Mouse (Mus musculus): Measurements from ENCODE around the gene Haus5.
A peak's percentile ranks its signal among the peaks of the same experiment; 100 is the strongest.

Haus5 gene

GRCm38 (mm10) chr7:30625530-30626384, 39.0 kb downstream of the Haus5 start, which contains the start of gene Cox6b1:
Cox6b1 (minus strand) TSS chr7:30626151.
- peak; percentile 84 for DNase-seq (ENCODE audit: low spot score)

GRCm38 (mm10) chr7:30619202-30619601, 45.6 kb downstream of the Haus5 start:
- peak; percentile 22 for DNase-seq (ENCODE audit: low spot score)

- DNase-seq (ENCODE audit: low spot score), result no peak
Measured at GRCm38 (mm10) chr7:30618658-30619057, 46.1 kb downstream of the Haus5 start.

- DNase-seq (ENCODE audit: low spot score), result no peak
Measured at GRCm38 (mm10) chr7:30615049-30615760, 49.6 kb downstream of the Haus5 start.

GRCm38 (mm10) chr7:30614454-30614853, 50.3 kb downstream of the Haus5 start:
- DNase-seq (ENCODE audit: low spot score), result no peak

GRCm38 (mm10) chr7:30613529-30614112, 51.2 kb downstream of the Haus5 start:
- DNase-seq (ENCODE audit: low spot score), result peak; percentile 53

- DNase-seq (ENCODE audit: low spot score), result no peak
Measured at GRCm38 (mm10) chr7:30612654-30613402, 52.0 kb downstream of the Haus5 start, which contains the start of gene Upk1a. Upk1a (minus strand) TSS chr7:30612847.

GRCm38 (mm10) chr7:30610043-30610442, 54.8 kb downstream of the Haus5 start:
- DNase-seq (ENCODE audit: low spot score), result no peak

GRCm38 (mm10) chr7:30608476-30608875, 56.3 kb downstream of the Haus5 start:
- DNase-seq (ENCODE audit: low spot score), result no peak

- peak; percentile 40 for DNase-seq (ENCODE audit: low spot score)
Measured at GRCm38 (mm10) chr7:30607706-30608309, 57.0 kb downstream of the Haus5 start.

- no peak for DNase-seq (ENCODE audit: low spot score)
Measured at GRCm38 (mm10) chr7:30604944-30605343, 59.9 kb downstream of the Haus5 start.

- no peak for DNase-seq (ENCODE audit: low spot score)
Measured at GRCm38 (mm10) chr7:30604424-30604823, 60.4 kb downstream of the Haus5 start.

All from spleen, adult 12 weeks (tissue).